Mouse (Mus musculus): ENCODE measurements around the gene Stk40. TPM values are rescaled to one million over a fixed set of nuclear protein-coding genes. Genes with fewer than 3 reads are reported as not detected.
A peak's percentile ranks its signal among the peaks of the same experiment; 100 is the strongest.

Stk40 gene
- total and polyA plus RNA-seq, 2 experiments: 6.5 to 22.9 TPM

GRCm38 (mm10) chr4:126103057-126103581 is 638 bp upstream of the Stk40 start:
- peak overlapping the region; percentile 44 for H3K4me3 ChIP-seq (ENCODE audit: insufficient read depth, low read depth, low read length)
- no peak for TF ChIP-seq POLR2A (IDR thresholded peaks at IDR 0.05; ENCODE audit: extremely low read depth, insufficient read depth, low read length)
- TF ChIP-seq CTCF (IDR thresholded peaks at IDR 0.05; ENCODE audit: low read depth, low read length): no peak
- H3K36me3 ChIP-seq (ENCODE audit: control insufficient read depth, insufficient read depth, low read length): no peaks in the 10 kb centered on the region
- H3K79me2 ChIP-seq (ENCODE audit: control insufficient read depth, insufficient read depth, low read length): peaks cover 24% of the 10 kb centered on the region; the same call in 1 of the 2 replicates
- H3K9ac ChIP-seq (ENCODE audit: low read depth, low read length): peak overlapping the region; percentile 52
- peak; percentile 86 for DNase-seq (ENCODE audit: extremely low read depth, low read depth, low spot score)
- H3K27me3 ChIP-seq (ENCODE audit: control insufficient read depth, insufficient read depth, low read length): no peaks in the 10 kb centered on the region
- H3K27ac ChIP-seq (replicated peaks; ENCODE audit: insufficient read depth, low read depth, low read length): peak overlapping the region; percentile 81
- under 1% methylated on average over 15 of the region's 15 CpGs for WGBS
- H3K4me1 ChIP-seq (ENCODE audit: control insufficient read depth, insufficient read depth, low read length): peaks cover 27% of the 10 kb centered on the region

- Histone ChIP-seq H3K79me2 (ENCODE audit: control insufficient read depth, insufficient read depth, low read length) (peaks cover 30% of the 10 kb centered on the region; the same call in 1 of the 2 replicates), H3K9ac (ENCODE audit: low read depth, low read length) (peak overlapping the region; percentile 89), H3K4me1 (ENCODE audit: control insufficient read depth, insufficient read depth, low read length) (peaks cover 37% of the 10 kb centered on the region), H3K27me3 (ENCODE audit: control insufficient read depth, insufficient read depth, low read length) (no peaks in the 10 kb centered on the region), H3K27ac (replicated peaks; ENCODE audit: insufficient read depth, low read depth, low read length) (peak overlapping the region; percentile 83), H3K4me3 (ENCODE audit: insufficient read depth, low read depth, low read length) (peak overlapping the region; percentile 53), H3K36me3 (ENCODE audit: control insufficient read depth, insufficient read depth, low read length) (no peaks in the 10 kb centered on the region)
- WGBS: under 1% methylated on average over 34 of the region's 34 CpGs
- peak; percentile 82 for DNase-seq (ENCODE audit: extremely low read depth, low read depth, low spot score)
- TF ChIP-seq CTCF (IDR thresholded peaks at IDR 0.05; ENCODE audit: low read depth, low read length) (no peak), POLR2A (IDR thresholded peaks at IDR 0.05; ENCODE audit: extremely low read depth, insufficient read depth, low read length) (no peak; the same call in 1 of the 2 replicates)
These were observed 711 bp downstream of the Stk40 start for GRCm38 (mm10) chr4:126104261-126105075.

GRCm38 (mm10) chr4:126105131-126105783 is 1.5 kb downstream of the Stk40 start:
- Histone ChIP-seq H3K4me1 (ENCODE audit: control insufficient read depth, insufficient read depth, low read length) (peaks cover 45% of the 10 kb centered on the region), H3K36me3 (ENCODE audit: control insufficient read depth, insufficient read depth, low read length) (no peaks in the 10 kb centered on the region), H3K4me3 (ENCODE audit: insufficient read depth, low read depth, low read length) (no peak overlapping the region), H3K27me3 (ENCODE audit: control insufficient read depth, insufficient read depth, low read length) (no peaks in the 10 kb centered on the region), H3K27ac (replicated peaks; ENCODE audit: insufficient read depth, low read depth, low read length) (no peak overlapping the region), H3K9ac (ENCODE audit: low read depth, low read length) (no peak overlapping the region), H3K79me2 (ENCODE audit: control insufficient read depth, insufficient read depth, low read length) (peaks cover 32% of the 10 kb centered on the region; the same call in 1 of the 2 replicates)
- no peak for DNase-seq (ENCODE audit: extremely low read depth, low read depth, low spot score)
- TF ChIP-seq POLR2A (IDR thresholded peaks at IDR 0.05; ENCODE audit: extremely low read depth, insufficient read depth, low read length): no peak
- no peak for TF ChIP-seq CTCF (IDR thresholded peaks at IDR 0.05; ENCODE audit: low read depth, low read length)
- WGBS: 40% methylated on average over 7 of the region's 7 CpGs

- Histone ChIP-seq H3K27ac (replicated peaks; ENCODE audit: insufficient read depth, low read depth, low read length) (peak overlapping the region; percentile 99), H3K79me2 (ENCODE audit: control insufficient read depth, insufficient read depth, low read length) (peaks cover 45% of the 10 kb centered on the region; the same call in 1 of the 2 replicates), H3K27me3 (ENCODE audit: control insufficient read depth, insufficient read depth, low read length) (no peaks in the 10 kb centered on the region), H3K9ac (ENCODE audit: low read depth, low read length) (peak overlapping the region; percentile 76), H3K4me3 (ENCODE audit: insufficient read depth, low read depth, low read length) (peak overlapping the region; percentile 51), H3K36me3 (ENCODE audit: control insufficient read depth, insufficient read depth, low read length) (no peaks in the 10 kb centered on the region), H3K4me1 (ENCODE audit: control insufficient read depth, insufficient read depth, low read length) (peaks cover 54% of the 10 kb centered on the region)
- 7% methylated on average over 8 of the region's 8 CpGs for WGBS
- DNase-seq (ENCODE audit: extremely low read depth, low read depth, low spot score): peak; percentile 99
- TF ChIP-seq POLR2A (IDR thresholded peaks at IDR 0.05; ENCODE audit: extremely low read depth, insufficient read depth, low read length) (no peak), CTCF (IDR thresholded peaks at IDR 0.05; ENCODE audit: low read depth, low read length) (no peak)
These were observed 4.4 kb downstream of the Stk40 start for GRCm38 (mm10) chr4:126108061-126108740.

GRCm38 (mm10) chr4:126109613-126110373 is 6.0 kb downstream of the Stk40 start:
- WGBS: 24% methylated on average over 10 of the region's 10 CpGs
- Histone ChIP-seq H3K27ac (replicated peaks; ENCODE audit: insufficient read depth, low read depth, low read length) (peak overlapping the region; percentile 99), H3K4me1 (ENCODE audit: control insufficient read depth, insufficient read depth, low read length) (peaks cover 65% of the 10 kb centered on the region), H3K9ac (ENCODE audit: low read depth, low read length) (peak overlapping the region; percentile 52), H3K36me3 (ENCODE audit: control insufficient read depth, insufficient read depth, low read length) (no peaks in the 10 kb centered on the region), H3K27me3 (ENCODE audit: control insufficient read depth, insufficient read depth, low read length) (no peaks in the 10 kb centered on the region), H3K4me3 (ENCODE audit: insufficient read depth, low read depth, low read length) (no peak overlapping the region), H3K79me2 (ENCODE audit: control insufficient read depth, insufficient read depth, low read length) (peaks cover 48% of the 10 kb centered on the region; the same call in 1 of the 2 replicates)
- peak; percentile 85 for DNase-seq (ENCODE audit: extremely low read depth, low read depth, low spot score)
- TF ChIP-seq POLR2A (IDR thresholded peaks at IDR 0.05; ENCODE audit: extremely low read depth, insufficient read depth, low read length): no peak

All from liver, adult 2 months (tissue).